Mouse (Mus musculus) heart, adult 2 months (tissue): ENCODE measurements at regions not wholly inside any gene's neighbourhood (a gene's known extent, or its start where the extent isn't known, plus 50 kb on each side); places are given as distances from the start of the nearest gene placed in this dataset.

Experiments used
- DNase-seq, 2 experiments: peaks; one replicate each; pipeline ENCODE4 v3.0.0; 2021
- H3K27ac ChIP-seq: fragments of 200-600 bp; 2 replicates; pipeline ENCODE4 v1.8.1; 2022
- H3K27me3 ChIP-seq: fragments of 200-500 bp; 2 replicates; pipeline ENCODE4 v1.6.1; 2012; ENCODE audit warnings: mild to moderate bottlenecking, low read length, inconsistent platforms, mixed read lengths; ENCODE audit not compliant: control insufficient read depth, insufficient read depth
- H3K36me3 ChIP-seq: fragments of 200-500 bp; 2 replicates; pipeline ENCODE4 v1.6.1; 2012; ENCODE audit warnings: low read length, inconsistent platforms; ENCODE audit not compliant: control insufficient read depth, insufficient read depth
- H3K4me1 ChIP-seq: fragments of 200-500 bp; 2 replicates; pipeline ENCODE4 v1.6.1; 2011; ENCODE audit warnings: low read length; ENCODE audit not compliant: control insufficient read depth, insufficient read depth
- H3K4me3 ChIP-seq: fragments of 200-600 bp; 2 replicates; pipeline ENCODE4 v1.8.1; 2022
- H3K79me2 ChIP-seq: fragments of 200-500 bp; replicated peaks from 2 replicates; pipeline ENCODE4 v1.6.1; 2012; ENCODE audit warnings: mild to moderate bottlenecking, inconsistent platforms, low read length, moderate library complexity, mixed read lengths; ENCODE audit not compliant: control insufficient read depth, insufficient read depth
- H3K9ac ChIP-seq: fragments of 200-500 bp; 2 replicates; pipeline ENCODE4 v1.6.1; 2012; ENCODE audit warnings: low read depth, mild to moderate bottlenecking, control low read depth, inconsistent platforms, low read length, mixed read lengths
- CTCF ChIP-seq: fragments of 200-600 bp; IDR thresholded peaks from 2 replicates; pipeline ENCODE4 v1.8.1; 2022; ENCODE audit warnings: antibody characterized with exemption, mild to moderate bottlenecking, moderate library complexity
- EP300 ChIP-seq: fragments of 200-500 bp; IDR thresholded peaks from 2 replicates; pipeline ENCODE4 v1.6.1; 2011; ENCODE audit warnings: low read depth, low read length, control low read depth; ENCODE audit not compliant: insufficient read depth
- POLR2A ChIP-seq: fragments of 200-500 bp; IDR thresholded peaks from 2 replicates; pipeline ENCODE4 v1.6.1; 2011; ENCODE audit warnings: mild to moderate bottlenecking, low read depth, low read length, control low read depth; ENCODE audit not compliant: insufficient read depth
- WGBS: fragments of 180-500 bp; shearing (Covaris S2); methylation state at CpG from one replicate; pipeline ENCODE4 v1.1.7; 2018; 5-methylcytosine and 5-hydroxymethylcytosine counted together
- intact Hi-C: fragments of 180-260 bp; cut with DNase I; formaldehyde crosslinking; loops from one replicate; pipeline ENCODE4 v1.15.1; 2025

DNA sequence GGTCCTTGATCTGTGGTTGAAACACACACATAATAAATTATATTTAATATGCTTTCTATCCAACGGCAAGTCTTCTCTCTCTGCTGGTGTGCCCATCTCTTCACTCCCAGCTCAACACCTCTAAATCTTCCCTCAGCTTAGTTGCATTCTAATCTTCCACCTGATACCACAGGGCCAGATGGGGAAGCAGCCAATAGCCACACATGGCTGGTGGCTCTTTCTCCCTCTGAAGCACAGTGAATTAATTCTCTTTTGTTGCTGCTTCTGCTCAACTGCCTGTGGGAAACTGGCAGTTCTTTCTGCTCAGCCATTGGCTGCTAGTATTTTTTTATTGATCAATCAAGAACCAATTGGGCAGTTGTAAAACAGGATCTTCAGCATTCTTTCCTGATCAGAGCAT is 750.0 kb downstream of the Serpinb8 start:
- intact Hi-C loops, result no loop called here
- Histone ChIP-seq H3K4me3 (no peak overlapping the region), H3K79me2 (no peaks in the 10 kb centered on the region), H3K27ac (no peak overlapping the region), H3K9ac (no peak overlapping the region), H3K27me3 (no peaks in the 10 kb centered on the region), H3K36me3 (no peaks in the 10 kb centered on the region), H3K4me1 (no peaks in the 10 kb centered on the region)
- DNase-seq, result no peak
- 81% methylated on average over 1 of the region's 1 CpGs for WGBS
- no peak for TF ChIP-seq EP300
- no peak for TF ChIP-seq POLR2A
- no peak for TF ChIP-seq CTCF

DNA sequence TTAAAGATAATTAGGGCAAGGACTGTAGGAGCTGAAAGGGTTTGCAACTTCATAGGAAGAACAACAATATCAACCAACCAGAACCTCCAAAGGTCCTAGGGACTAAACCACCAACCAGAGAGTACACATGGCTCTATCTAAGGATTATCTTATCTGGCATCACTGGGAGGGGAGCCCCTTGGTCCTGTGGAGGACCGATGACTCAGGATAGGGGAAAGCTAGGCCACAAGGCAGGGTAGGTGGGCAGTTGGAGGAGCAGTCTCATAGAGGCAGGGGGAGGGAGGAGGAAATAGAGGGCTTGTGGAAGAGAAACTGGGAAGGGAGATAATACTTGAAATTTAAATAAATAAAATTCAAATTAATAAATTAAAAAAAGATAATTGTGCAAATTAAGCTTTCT is 751.5 kb downstream of the Serpinb8 start:
- no peak for DNase-seq
- Histone ChIP-seq H3K4me1 (no peaks in the 10 kb centered on the region), H3K27me3 (no peaks in the 10 kb centered on the region), H3K4me3 (no peak overlapping the region), H3K36me3 (no peaks in the 10 kb centered on the region), H3K9ac (no peak overlapping the region), H3K27ac (no peak overlapping the region), H3K79me2 (no peaks in the 10 kb centered on the region)
- WGBS, result 45% methylated on average over 1 of the region's 1 CpGs
- TF ChIP-seq EP300 (no peak), POLR2A (no peak), CTCF (no peak)
- intact Hi-C loops, result no loop called here

- intact Hi-C loops, result no loop called here
- no peak for DNase-seq
- 39% methylated on average over 2 of the region's 2 CpGs for WGBS
- H3K9ac ChIP-seq, result no peak overlapping the region
- no peaks in the 10 kb centered on the region for H3K36me3 ChIP-seq
- TF ChIP-seq EP300 (no peak), POLR2A (no peak), CTCF (no peak)
- H3K4me3 ChIP-seq, result no peak overlapping the region
- H3K27ac ChIP-seq, result no peak overlapping the region
- H3K27me3 ChIP-seq, result no peaks in the 10 kb centered on the region
- no peaks in the 10 kb centered on the region for H3K79me2 ChIP-seq
- H3K4me1 ChIP-seq, result no peaks in the 10 kb centered on the region
Measured at GRCm38 (mm10) chr1:108363788-108364187, 774.0 kb downstream of the Serpinb8 start.

GRCm38 (mm10) chr1:108369904-108370600 is 780.2 kb downstream of the Serpinb8 start:
- 67% methylated on average over 3 of the region's 3 CpGs for WGBS
- H3K27ac ChIP-seq, result no peak overlapping the region
- TF ChIP-seq EP300, result no peak
- no peak for TF ChIP-seq POLR2A
- no peak for TF ChIP-seq CTCF
- intact Hi-C loops, result no loop called here
- no peaks in the 10 kb centered on the region for H3K27me3 ChIP-seq
- H3K79me2 ChIP-seq, result no peaks in the 10 kb centered on the region
- H3K9ac ChIP-seq, result no peak overlapping the region
- H3K36me3 ChIP-seq, result no peaks in the 10 kb centered on the region
- DNase-seq, result no peak
- no peak overlapping the region for H3K4me3 ChIP-seq
- H3K4me1 ChIP-seq, result no peaks in the 10 kb centered on the region

DNA sequence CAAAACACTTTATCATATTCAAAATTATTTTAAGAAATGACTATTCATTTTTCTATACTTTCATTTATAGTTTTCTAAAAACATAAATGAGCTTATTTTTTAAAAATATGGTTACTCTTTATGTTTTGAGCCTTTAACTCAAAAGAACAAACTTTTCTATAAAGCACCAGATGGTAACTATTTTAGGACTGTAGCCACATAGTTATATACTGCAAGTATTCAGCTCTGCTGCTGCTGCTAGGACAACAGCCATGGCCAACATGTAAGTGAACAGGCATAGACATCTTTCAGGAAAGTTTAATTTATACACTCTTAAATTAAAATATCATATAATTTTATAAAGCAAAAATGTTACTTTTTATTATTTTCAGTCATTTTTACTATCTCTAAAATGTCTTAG is 800.1 kb downstream of the Serpinb8 start:
- intact Hi-C loops, result no loop called here
- Histone ChIP-seq H3K4me3 (no peak overlapping the region), H3K9ac (no peak overlapping the region), H3K79me2 (no peaks in the 10 kb centered on the region), H3K27ac (no peak overlapping the region), H3K36me3 (no peaks in the 10 kb centered on the region), H3K27me3 (no peaks in the 10 kb centered on the region), H3K4me1 (no peaks in the 10 kb centered on the region)
- TF ChIP-seq POLR2A, result no peak
- TF ChIP-seq CTCF, result no peak
- TF ChIP-seq EP300, result no peak
- no peak for DNase-seq

DNA sequence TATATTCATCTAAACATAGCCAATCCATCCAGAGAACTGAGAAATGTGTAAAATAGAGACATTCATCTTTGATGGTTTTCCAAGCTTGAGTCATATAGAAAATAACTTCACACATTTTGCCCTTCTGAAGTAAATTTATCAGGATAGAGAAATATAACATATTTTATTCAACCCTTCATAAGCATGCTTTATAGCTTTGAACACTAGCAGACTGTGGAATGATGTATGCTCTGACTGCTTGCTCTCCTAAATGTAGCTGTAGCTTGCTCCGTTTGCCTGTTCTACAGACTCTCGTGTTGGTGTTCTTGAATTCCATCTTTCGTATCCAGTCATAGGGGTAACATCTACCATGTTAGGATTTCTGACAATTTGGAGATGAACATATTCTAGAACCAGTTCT is 800.7 kb downstream of the Serpinb8 start:
- no peak overlapping the region for H3K4me3 ChIP-seq
- TF ChIP-seq CTCF (no peak), EP300 (no peak), POLR2A (no peak)
- no peak for DNase-seq
- H3K27ac ChIP-seq, result no peak overlapping the region
- H3K4me1 ChIP-seq, result no peaks in the 10 kb centered on the region
- 80% methylated on average over 3 of the region's 3 CpGs for WGBS
- H3K27me3 ChIP-seq, result no peaks in the 10 kb centered on the region
- H3K36me3 ChIP-seq, result no peaks in the 10 kb centered on the region
- no peak overlapping the region for H3K9ac ChIP-seq
- intact Hi-C loops, result no loop called here
- H3K79me2 ChIP-seq, result no peaks in the 10 kb centered on the region
